ENCODE assay signal across 15 mouse cellular contexts in genomic region chrX:97434327-97434726, GRCm38 (mm10). TPM values are rescaled to one million over a fixed set of nuclear protein-coding genes. Genes with fewer than 3 reads are reported as not detected.
DNase-seq lines count a peak whose midpoint lies in the region; ATAC-seq and TF ChIP-seq lines count a peak whose summit lies in the region.
"Had no signal": no experiment of that assay in that cellular context is flagged by ENCODE, and none has a peak within 500 bp of the region (broad histone marks: within the 10 kb centered on the region; RNA-seq: fewer than 3 reads in every experiment).

No protein-coding gene starts in this region.

- H3K27me3 ChIP-seq in heart, postnatal 0 days (ENCODE audit: control insufficient read depth, insufficient read depth, low read length), result no peaks in the 10 kb centered on the region
- H3K27me3 ChIP-seq in lung, postnatal 0 days (replicated peaks; ENCODE audit: insufficient read depth, low read length), result no peaks in the 10 kb centered on the region
- H3K27me3 ChIP-seq in splenic B cell, adult 2 months (ENCODE audit: control insufficient read depth, insufficient read depth, low read length, poor library complexity, severe bottlenecking), result no peaks in the 10 kb centered on the region
- H3K27me3 ChIP-seq: lung, embryonic 15.5 days; midbrain, embryonic 13.5 days; stomach, embryonic 15.5 days had no signal

- WGBS in heart, postnatal 0 days, result 41% methylated on average over 2 of the region's 2 CpGs
- WGBS in lung, postnatal 0 days, result 47% methylated on average over 2 of the region's 2 CpGs

- H3K27ac ChIP-seq in heart, postnatal 0 days (ENCODE audit: low read depth), result no peak overlapping the region
- H3K27ac ChIP-seq in lung, postnatal 0 days (ENCODE audit: low read length), result no peak overlapping the region
- H3K27ac ChIP-seq: lung, embryonic 15.5 days; midbrain, embryonic 13.5 days; stomach, embryonic 15.5 days had no signal

- no peak for DNase-seq in heart, postnatal 0 days (ENCODE audit: low spot score)
- DNase-seq in heart, adult 11 months, result no peak
- DNase-seq in lung, postnatal 0 days (ENCODE audit: low spot score), result peak; percentile 5
- no peak for DNase-seq in lung, postnatal 14 days
- peak; percentile 2 for DNase-seq in ZHBTc4 (ENCODE audit: low read depth, low spot score)
- peak; percentile 0 for DNase-seq in splenic B cell, adult 2 months (ENCODE audit: low read depth, low spot score)
- no peak for DNase-seq in cerebellum, adult 9-10 months
- DNase-seq: gastrocnemius, postnatal 25 days; kidney, adult 2 months; right cerebral cortex, postnatal 25 days had no signal

- no peak for TF ChIP-seq EP300 in heart, postnatal 0 days (IDR thresholded peaks at IDR 0.05; ENCODE audit: low read depth)
- TF ChIP-seq EP300 in lung, postnatal 0 days (IDR thresholded peaks at IDR 0.05), result no peak

- no peak for ATAC-seq in heart, postnatal 0 days (ENCODE audit: insufficient read depth, low read depth)
- ATAC-seq in lung, postnatal 0 days, result no peak
- no peak for ATAC-seq in monocyte, adult 5-6 weeks (replicated peaks; ENCODE audit: insufficient number of reproducible peaks, low FRiP score, low TSS enrichment, poor library complexity, severe bottlenecking)
- ATAC-seq: midbrain, embryonic 13.5 days had no signal

- no peak overlapping the region for H3K4me3 ChIP-seq in heart, postnatal 0 days (ENCODE audit: low read depth, low read length)
- H3K4me3 ChIP-seq in lung, postnatal 0 days (ENCODE audit: low read depth, low read length), result no peak overlapping the region
- H3K4me3 ChIP-seq: lung, embryonic 15.5 days; midbrain, embryonic 13.5 days; stomach, embryonic 15.5 days had no signal

- no peak overlapping the region for H3K9ac ChIP-seq in heart, postnatal 0 days (replicated peaks; ENCODE audit: low read depth, low read length)
- no peak overlapping the region for H3K9ac ChIP-seq in lung, postnatal 0 days (replicated peaks; ENCODE audit: low read depth)
- H3K9ac ChIP-seq: lung, embryonic 15.5 days; midbrain, embryonic 13.5 days; stomach, embryonic 15.5 days had no signal

- no peak overlapping the region for H3K4me2 ChIP-seq in heart, postnatal 0 days (ENCODE audit: low read depth, low read length)
- H3K4me2 ChIP-seq in lung, postnatal 0 days (replicated peaks; ENCODE audit: low read depth, low read length), result no peak overlapping the region
- H3K4me2 ChIP-seq: lung, embryonic 15.5 days; midbrain, embryonic 13.5 days; stomach, embryonic 15.5 days had no signal

- H3K36me3 ChIP-seq in heart, postnatal 0 days (replicated peaks; ENCODE audit: control insufficient read depth, insufficient read depth, low read length), result no peaks in the 10 kb centered on the region
- no peaks in the 10 kb centered on the region for H3K36me3 ChIP-seq in lung, postnatal 0 days (ENCODE audit: insufficient read depth, low read length)
- H3K36me3 ChIP-seq in splenic B cell, adult 2 months (ENCODE audit: control insufficient read depth, insufficient read depth, low read length, poor library complexity, severe bottlenecking), result no peaks in the 10 kb centered on the region
- H3K36me3 ChIP-seq: lung, embryonic 15.5 days; midbrain, embryonic 13.5 days; stomach, embryonic 15.5 days had no signal

- TF ChIP-seq CTCF in heart, postnatal 0 days (IDR thresholded peaks at IDR 0.05; ENCODE audit: low read depth), result peak; percentile 23; the same call in 1 of the 2 replicates
- peak; percentile 22 for TF ChIP-seq CTCF in lung, postnatal 0 days (IDR thresholded peaks at IDR 0.05)

- no peaks in the 10 kb centered on the region for H3K4me1 ChIP-seq in heart, postnatal 0 days (ENCODE audit: control insufficient read depth, insufficient read depth)
- no peaks in the 10 kb centered on the region for H3K4me1 ChIP-seq in lung, postnatal 0 days (ENCODE audit: insufficient read depth, low read depth, low read length)
- H3K4me1 ChIP-seq: lung, embryonic 15.5 days; midbrain, embryonic 13.5 days; stomach, embryonic 15.5 days had no signal

- H3K9me3 ChIP-seq in heart, postnatal 0 days (replicated peaks; ENCODE audit: control insufficient read depth, low read length), result no peaks in the 10 kb centered on the region
- H3K9me3 ChIP-seq in lung, postnatal 0 days (ENCODE audit: low read length), result no peaks in the 10 kb centered on the region
- H3K9me3 ChIP-seq: lung, embryonic 15.5 days; midbrain, embryonic 13.5 days; stomach, embryonic 15.5 days had no signal

RNA-seq across cellular contexts. Expression of gene Eda2r, which starts 57.3 kb away (rescaled TPM):
- total RNA-seq in heart, postnatal 0 days (2014; rRNA removed; ENCODE audit: low replicate concordance), result 2.0 and 2.4 TPM in 2 replicates
- 1.7 and 1.8 TPM in 2 replicates for polyA plus RNA-seq in heart, postnatal 0 days (2015; fragmentation: Nextera tagmentation; extraction: Ambion mirVana)
- polyA plus RNA-seq in lung, postnatal 0 days (2015; fragmentation: Nextera tagmentation; extraction: Ambion mirVana), result 0.31 and 0.62 TPM in 2 replicates
- total RNA-seq in monocyte, adult 5-6 weeks (2017), result 0.32 to 0.38 TPM in 2 of 3 replicates, not detected in the other
- total RNA-seq: neutrophil, adult 5-6 weeks had no signal

Comparison
In these comparisons a context has a peak if more than half of its experiments do, and no peak if none do; other contexts are left out.
1. DNase-seq: peak in lung, postnatal 0 days (single experiment), ZHBTc4 (single experiment) and splenic B cell, adult 2 months (single experiment); none in heart, postnatal 0 days (single experiment), heart, adult 11 months (single experiment), lung, postnatal 14 days (single experiment) and cerebellum, adult 9-10 months (single experiment).